Mouse (Mus musculus) megakaryocyte, adult 5-6 weeks (primary cell): ENCODE data around the gene Galnt16. TPM values are rescaled to one million over a fixed set of nuclear protein-coding genes. Genes with fewer than 3 reads are reported as not detected.

Experiments
- ATAC-seq: 2 replicates; pipeline ENCODE4 v1.8.0; 2016; ENCODE audit warnings: mild to moderate bottlenecking, inconsistent platforms; ENCODE audit not compliant: poor library complexity, severe bottlenecking
- total RNA-seq, 2 experiments: library from RNA; stranded (forward) in 1 of 2; stranded (reverse) in 1 of 2; fragments of 153-499, 151-499 nt in 1 of 2; fragments of 221-1000, 200-1000 nt in 1 of 2; gene quantifications; 2 replicates each; pipeline versions ENCODE4 v1.2.3 to v1.2.4; 2015 to 2017

Galnt16 gene
- total RNA-seq, 2 experiments from 2014 or later: not detected

DNA sequence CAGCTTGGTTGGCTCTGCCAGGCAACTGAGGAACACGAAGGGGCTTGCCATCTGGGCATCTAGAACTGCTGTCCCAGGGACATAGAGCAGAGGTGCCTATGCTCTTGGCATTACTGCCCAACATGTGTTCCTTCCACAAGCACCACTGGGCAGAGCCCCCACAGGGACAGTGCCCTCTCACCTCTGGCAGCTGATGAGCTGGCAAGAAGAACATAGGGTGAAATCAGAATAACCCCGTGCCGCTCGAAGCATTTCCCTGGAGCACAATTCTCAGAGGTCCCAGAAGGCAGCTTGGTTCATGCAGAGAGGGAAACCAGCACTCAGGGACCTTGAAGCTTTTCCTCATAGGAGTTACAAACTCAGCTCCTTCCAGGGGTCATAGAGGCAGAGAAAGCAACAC, 76.7 kb downstream of the Galnt16 start:
- no peak for ATAC-seq

- no peak for ATAC-seq
These were observed 77.5 kb downstream of the Galnt16 start for GRCm38 (mm10) chr12:80595566-80595965.

GRCm38 (mm10) chr12:80595968-80596367, 77.9 kb downstream of the Galnt16 start:
- ATAC-seq: no peak

DNA sequence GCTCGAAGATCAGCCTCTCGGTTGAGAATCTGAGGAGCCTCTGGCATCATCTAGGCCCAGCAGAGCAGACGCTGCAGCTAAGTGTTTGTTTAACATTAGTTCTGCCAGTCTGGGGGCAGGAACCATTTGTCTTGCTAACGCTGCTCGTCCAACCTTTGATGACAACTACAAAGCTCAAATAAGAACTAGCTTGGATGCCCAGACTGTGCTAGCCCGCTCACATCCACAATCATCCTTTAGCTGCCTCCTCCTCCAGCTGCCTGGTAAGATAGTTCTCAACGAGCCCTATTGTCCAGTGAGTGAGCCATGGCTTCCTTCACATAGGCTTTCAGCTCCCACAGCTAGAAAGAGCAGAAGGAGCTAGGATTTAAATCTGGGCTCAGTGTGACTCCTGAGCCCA, 80.2 kb downstream of the Galnt16 start:
- ATAC-seq: no peak

- no peak for ATAC-seq
These were observed 80.7 kb downstream of the Galnt16 start for GRCm38 (mm10) chr12:80598756-80599155.

DNA sequence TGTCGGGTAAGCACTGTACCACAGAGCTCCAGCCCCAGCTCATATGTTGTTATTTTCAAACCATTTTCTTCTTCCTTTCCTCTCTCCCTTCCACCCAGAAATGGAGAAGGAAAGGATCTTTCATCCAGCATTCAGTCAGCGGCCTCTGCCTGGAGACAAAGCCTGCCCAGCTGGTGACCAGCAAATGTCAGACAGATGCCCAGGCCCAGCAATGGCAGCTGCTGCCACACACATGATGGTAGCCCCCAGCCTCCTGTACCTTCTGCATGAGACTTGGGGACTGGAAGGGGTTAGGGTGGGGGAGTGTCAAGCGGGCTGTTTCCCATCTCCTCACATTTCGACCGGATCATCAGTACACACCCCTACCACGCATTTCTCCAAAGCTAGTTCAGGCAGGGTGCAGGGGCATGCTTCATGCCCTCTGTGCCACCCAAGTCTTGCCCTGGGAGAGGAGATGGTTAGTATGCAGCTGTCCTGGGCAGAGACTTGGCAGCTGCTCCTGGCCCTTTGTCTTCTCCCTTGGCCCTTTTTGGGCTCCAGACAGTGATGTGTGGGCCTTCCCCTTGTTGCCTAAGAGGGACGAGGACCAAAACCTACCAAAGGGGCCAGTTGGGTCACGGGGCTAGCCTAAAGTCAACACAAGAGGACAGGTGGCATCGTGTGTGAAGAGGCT, 83.7 kb downstream of the Galnt16 start:
- ATAC-seq: no peak

DNA sequence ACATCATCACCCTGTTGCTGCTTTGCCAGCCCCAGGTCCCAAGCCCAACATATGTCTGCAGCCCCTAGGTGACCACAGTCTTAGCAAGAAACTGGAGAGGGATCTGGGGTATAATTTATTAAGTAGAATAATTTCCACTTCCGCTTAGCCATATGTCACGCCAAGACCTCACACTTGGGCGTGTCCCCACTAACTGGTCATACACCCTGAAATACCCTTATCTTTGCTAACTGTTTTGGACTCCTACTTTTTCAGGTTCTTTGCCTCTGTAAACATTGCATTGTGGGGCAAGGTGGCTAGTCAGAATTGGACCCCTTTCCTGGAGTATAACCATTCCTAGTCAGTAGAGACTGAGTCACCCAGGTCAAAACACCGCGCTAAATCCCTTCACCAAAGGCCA, 84.4 kb downstream of the Galnt16 start:
- ATAC-seq: no peak

DNA sequence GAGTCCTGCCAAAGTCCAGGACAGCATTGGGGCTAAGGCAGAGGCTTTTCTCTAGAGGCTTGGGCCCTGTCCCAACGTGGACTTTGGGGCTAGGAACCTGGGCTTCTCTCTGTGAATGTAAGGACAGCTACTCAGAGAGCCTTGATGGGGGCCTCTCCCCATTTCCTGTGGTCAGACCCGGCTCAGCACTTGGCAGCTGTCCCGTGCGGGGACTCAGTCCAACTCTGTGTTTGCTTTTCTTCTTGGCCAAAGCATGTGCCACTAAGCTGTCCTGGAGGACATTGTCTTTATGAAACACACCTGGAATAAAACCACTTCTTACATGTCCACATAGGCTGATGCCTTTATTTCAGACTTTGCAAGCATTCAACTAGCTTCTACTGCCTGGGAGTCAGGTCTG, 85.5 kb downstream of the Galnt16 start:
- ATAC-seq: no peak

GRCm38 (mm10) chr12:80604218-80604617, 86.1 kb downstream of the Galnt16 start:
- ATAC-seq: no peak

DNA sequence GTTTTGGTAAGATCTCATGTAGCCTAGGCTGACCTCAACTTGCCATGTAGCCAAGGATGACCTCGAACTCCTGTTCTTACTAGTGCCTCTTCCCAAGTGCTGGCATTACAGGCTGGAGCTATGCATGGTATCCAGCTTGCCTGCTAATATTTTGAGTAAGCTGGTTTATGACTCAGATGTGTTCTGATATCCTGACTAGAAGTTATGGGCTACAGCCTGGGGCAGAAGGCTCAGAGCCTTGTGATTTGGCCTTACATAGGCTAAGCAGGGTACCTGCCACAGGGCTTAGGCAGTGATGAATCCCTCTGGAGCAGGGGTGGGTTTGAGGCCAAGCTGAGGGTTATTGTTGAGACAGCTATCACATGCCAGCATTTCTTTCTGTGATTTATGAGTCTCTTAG, 90.5 kb downstream of the Galnt16 start:
- no peak for ATAC-seq

DNA sequence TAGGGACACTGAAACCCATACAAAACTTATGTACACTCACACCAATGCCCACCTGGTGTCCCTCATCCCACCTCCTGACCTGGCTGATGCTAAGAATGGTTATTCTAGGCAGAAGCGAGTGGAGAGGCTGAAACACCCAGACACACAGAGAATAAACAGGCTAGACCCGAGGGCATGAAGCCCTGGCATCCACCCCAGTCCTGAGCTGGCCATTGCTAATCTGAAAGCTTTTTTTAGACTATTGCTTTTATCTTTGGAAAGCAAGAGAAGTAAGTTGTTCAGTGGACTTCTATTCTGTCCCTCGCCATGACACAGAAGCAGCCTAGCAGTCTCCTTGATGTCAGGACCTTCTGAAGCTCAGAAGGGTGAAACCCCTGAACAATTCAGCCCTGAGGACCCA, 91.9 kb downstream of the Galnt16 start:
- no peak for ATAC-seq

DNA sequence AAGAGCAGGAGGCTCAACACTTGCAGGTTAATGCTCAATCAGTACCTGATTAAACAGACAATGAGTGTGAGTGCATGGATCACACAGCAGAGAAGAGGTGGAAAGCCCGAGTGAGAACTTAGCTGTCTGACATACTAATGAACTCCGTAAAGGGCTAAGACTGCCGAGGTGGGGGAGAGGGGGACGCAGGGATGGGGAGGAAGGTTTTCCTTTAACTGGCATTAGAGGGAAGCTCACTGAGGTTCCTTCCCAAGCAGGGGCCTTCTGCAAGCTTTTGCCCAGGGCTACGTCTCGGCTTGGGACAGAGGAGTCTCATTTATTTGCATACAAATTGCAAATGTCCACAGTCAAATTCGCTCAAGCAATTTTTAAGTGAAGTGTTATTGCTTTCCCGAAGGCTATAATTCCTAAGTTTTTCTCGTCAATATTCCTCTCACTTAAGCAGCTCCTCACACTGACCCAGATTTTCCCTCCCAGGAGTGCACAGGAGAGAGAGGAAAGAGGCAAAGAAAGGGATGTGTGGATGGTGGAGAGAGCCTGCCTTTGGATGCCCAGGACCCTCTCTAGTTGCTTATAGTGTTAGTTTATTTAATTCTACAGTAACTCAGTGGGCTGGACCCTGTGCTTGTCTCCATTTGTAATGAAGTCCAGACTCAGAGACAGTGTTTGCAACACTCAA, 94.2 kb downstream of the Galnt16 start:
- no peak for ATAC-seq

DNA sequence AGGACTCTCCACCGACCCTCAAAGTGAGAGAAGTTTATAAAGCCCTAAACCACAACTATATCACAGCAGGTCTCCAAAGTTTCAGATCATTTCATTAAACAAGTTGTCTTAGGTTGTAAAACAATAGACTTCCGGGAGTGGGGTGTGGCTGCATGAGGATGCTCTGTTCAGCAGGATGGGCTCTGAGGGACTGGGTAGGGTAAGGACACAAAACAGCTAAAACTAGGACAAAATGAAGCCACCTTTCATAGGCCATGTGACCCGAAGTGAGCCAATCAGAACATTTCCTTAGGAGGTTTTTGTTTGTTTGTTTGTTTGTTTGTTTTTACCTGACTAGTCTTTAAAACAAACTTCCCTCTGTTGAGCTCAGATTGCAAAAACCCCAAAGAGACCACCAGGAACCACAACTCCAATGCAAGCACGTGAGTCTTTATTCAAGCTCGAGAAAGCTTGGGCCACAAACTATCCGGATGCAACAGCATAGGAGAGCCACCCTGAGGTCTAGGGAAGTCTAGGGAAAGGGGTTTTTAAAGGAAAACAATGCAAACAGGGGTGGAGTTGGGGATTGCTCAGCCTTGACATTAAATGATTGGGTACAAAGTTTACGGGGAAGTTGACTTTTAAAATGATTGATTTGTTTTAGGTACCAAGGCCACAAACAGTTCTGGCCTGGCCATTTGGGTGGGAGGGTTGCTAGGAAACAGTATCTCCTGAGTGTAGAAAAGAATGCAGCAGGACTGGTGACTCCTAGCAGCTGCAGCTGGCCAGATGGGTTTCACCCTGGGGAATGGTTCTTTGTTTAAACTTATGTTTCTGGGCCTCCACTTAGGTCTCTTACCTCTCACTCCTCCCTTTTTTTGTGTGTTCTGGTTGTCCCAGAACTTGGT, 97.5 kb downstream of the Galnt16 start:
- no peak for ATAC-seq

DNA sequence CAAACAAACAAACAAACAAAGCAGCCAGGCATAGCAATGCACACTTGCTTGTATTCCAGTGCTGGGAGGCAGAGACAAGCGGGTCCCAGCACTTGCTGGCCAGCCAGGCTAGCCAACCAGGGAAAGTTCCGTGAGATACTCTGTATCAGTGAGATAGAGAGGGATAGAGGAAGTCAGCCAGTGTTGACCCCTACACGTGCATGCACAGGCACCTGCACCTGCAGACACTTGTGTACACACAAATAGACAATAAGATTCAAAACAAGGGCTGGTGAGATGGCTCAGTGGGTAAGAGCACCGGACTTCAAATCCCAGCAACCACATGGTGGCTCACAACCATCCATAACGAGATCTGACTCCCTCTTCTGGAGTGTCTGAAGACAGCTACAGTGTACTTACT, 102.4 kb downstream of the Galnt16 start:
- ATAC-seq: no peak

DNA sequence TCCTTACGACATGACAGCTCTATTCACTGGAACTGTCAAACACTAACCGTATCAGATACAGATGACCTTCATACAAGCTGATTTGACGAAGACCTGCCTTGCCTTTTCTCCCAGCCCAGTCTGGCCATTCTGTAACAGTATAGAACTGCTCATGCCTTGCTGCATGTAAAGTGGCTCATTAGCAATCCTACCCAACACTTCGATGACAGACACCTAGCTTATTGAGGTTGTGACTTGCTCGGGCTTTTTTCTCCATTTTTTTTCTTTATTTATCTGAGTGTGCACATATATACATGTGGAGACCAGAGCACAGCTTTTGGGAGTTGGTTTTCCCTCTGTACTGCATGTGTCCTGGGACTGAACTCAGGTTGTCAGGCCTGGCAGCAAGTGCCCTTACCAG, 113.7 kb downstream of the Galnt16 start:
- ATAC-seq: no peak

GRCm38 (mm10) chr12:80642725-80643692, 124.9 kb downstream of the Galnt16 start:
- ATAC-seq: peak; percentile 31

GRCm38 (mm10) chr12:80643693-80644505, 125.8 kb downstream of the Galnt16 start, which contains the start of the genes Slc39a9 and Erh:
Slc39a9 (plus strand) TSS chr12:80643883.
Erh (minus strand) TSS chr12:80644341.
- ATAC-seq: peak; percentile 95

DNA sequence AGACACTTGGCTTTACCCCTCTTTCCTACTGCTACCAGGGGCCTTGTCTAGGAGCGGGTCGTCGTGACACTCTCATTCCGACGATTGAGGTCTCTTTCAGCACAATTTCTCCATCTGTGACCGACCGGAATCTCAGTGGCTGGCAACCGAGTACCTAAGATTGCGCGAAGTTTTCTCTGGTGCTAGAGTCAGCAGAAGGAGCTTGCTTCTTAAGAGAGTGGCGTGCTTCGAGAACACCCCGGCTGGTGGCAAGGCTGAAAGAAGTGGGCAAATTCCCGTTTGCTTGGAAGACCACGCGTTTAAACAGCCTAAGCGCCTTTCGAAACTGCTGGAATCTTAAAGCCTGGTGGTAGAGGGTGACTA, 126.4 kb downstream of the Galnt16 start:
- ATAC-seq: no peak

DNA sequence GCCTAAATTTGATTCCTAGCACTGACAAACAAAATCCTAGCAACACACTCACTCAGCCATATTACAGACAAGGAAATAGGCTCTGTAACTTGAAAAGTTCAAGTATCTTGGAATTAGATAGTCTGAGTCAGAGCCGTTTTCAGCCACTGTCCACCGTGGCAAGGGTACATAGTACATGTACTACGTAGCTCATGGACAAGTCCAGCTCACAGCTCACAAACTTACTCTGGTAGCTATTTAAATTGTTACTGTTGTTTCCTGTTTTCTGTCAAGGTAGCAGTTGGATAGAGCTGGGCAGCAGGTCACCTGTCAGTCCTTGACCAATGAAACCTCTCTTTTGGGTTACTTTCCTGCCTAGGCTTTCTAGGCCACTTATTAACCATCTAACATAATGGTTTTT, 128.3 kb downstream of the Galnt16 start:
- no peak for ATAC-seq
